Mouse (Mus musculus): Measurements from ENCODE around the gene Mob3a.

The Mob3a gene

GRCm38 (mm10) chr10:80677942-80678436 lies 23.8 kb downstream of the Mob3a start, which contains the start of gene Mknk2:
TSS of gene Mknk2 (minus strand) at chr10:80678112.
- peak; percentile 84 to 85 for DNase-seq (ENCODE audit: low spot score in 2 of 2)

DNA sequence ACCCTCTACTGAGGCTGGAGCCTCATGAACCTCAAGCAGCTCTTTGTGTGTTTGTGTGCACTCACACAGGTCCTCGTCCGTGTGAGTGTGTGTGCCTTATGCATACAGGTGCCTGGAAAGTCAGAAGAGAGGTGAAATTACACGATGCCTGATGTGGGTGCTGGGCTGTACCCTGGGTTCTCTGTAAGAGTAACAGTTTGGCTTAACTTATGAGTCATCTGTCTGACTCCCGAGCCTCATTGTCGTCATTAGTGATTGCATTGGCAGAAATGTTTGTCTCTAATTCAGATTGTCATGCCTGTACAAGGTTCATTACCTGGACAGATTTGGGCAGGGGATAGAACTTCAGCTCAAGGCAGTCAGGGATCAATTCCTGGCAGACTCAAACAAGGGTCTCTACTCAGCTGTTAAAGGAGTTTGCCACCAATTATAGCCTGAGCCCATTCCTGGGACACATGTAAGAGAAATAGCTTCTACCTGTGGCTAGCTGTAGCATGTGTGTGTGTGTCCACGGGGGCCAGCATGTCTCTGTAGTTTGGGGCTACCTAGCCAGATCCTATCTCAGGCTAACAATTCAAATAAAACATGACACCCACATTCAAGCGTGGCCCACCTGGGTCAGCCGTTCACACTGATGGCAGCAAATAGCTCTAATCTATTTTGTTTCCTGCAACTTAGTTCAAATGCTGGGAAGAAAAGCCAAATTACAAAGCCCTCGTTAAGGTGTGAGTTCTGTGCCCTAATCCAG lies 24.5 kb downstream of the Mob3a start:
- no peak for DNase-seq (ENCODE audit: low spot score in 2 of 2)

DNA sequence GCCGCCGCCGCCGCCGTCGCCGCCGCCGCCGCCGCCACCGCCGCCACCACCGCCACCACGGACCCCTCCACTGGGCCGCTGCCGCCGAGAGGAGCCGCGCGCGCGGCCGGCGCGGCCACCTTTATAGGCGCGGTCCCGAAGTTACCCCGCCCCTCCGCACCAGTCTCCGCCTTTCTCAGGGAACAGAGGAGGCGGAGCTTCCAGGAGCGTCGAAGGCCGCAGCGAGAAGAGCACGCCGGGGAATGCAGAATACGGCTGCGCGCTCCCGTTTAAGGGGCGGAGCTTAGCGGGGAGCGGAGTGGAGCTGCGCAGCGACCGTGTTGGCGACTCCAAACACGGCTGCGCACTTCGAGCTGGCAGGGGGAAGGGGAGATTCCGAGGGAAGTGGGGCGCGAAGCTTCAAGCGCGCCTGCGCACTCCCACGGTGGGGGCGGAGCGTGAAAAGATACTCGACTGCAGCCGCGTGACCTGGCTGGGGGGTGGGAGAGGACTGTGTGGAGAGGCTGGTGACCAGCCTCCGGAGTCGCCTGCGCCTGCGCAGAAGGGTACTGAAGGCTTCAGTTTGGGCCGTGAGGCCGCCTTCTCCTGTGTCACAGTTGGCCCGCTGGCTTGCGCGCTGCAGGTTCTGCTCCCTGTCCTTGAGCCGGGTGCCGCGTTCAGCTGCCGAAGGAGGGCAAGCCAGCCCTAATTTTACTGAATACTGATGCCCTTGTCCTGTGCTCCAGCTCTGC lies 25.4 kb downstream of the Mob3a start:
- peak; percentile 99 for DNase-seq (ENCODE audit: low spot score in 2 of 2)

DNA sequence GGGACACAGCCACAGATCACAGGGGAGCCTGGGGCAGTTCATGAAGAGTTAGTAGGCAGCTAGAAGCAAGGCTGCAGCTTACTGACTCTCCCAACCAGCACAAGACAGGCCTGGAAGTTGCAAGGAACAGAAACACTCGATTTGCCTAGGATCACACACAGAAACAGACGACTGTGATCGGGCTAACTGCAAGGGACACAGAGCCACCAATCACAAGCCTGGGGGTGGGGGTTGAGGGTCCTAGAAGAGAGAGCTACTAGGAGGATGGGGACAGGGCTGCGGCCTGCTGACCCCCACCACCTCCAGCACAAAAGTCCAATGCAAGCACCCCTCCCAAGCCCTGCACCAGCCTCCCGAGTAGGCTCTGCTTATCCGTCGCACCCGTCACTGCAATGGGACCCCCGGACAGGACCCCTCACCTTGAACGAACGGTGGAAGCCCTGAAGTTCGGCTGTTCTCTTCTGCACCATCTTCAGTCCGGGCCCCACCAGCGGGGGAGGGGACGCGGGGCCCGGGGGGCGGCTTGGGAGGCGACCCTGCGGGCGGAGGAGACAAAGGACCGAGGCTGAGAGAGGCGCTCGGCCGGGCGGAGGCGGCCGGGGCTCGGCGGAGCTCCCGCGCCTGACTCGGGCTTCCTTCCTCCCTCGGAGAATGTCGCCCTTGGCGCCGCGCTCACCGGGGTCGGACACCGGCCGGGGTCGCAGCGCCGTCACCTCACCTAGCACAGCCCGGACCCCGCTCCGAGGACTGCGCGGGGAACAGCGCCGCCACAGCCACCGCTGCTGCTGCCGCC lies 26.2 kb downstream of the Mob3a start:
- no peak for DNase-seq (ENCODE audit: low spot score in 2 of 2)

GRCm38 (mm10) chr10:80674851-80675404 lies 26.8 kb downstream of the Mob3a start:
- DNase-seq (ENCODE audit: low spot score in 2 of 2): no peak

GRCm38 (mm10) chr10:80674161-80674711 lies 27.5 kb downstream of the Mob3a start:
- DNase-seq (ENCODE audit: low spot score in 2 of 2): no peak

DNA sequence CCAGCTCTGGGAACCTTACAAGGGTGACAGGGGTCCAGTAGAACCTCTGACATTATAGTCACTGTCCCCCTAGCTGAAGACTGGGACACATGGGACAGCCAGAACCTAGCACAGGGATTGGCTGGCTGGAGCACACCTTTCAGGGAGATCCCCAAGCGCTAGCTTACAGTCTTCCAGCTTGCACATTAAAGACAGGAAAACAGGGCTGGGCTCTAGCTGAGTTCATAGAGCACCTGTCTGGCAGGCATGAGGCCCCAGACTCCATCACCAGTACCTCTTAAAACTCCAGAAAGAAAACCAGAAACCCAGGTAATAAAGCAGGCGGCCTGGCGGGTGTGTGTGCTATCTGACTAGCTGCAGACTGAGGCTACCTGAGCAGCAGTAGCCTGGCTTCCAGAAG lies 28.1 kb downstream of the Mob3a start:
- DNase-seq (ENCODE audit: low spot score in 2 of 2): no peak

DNA sequence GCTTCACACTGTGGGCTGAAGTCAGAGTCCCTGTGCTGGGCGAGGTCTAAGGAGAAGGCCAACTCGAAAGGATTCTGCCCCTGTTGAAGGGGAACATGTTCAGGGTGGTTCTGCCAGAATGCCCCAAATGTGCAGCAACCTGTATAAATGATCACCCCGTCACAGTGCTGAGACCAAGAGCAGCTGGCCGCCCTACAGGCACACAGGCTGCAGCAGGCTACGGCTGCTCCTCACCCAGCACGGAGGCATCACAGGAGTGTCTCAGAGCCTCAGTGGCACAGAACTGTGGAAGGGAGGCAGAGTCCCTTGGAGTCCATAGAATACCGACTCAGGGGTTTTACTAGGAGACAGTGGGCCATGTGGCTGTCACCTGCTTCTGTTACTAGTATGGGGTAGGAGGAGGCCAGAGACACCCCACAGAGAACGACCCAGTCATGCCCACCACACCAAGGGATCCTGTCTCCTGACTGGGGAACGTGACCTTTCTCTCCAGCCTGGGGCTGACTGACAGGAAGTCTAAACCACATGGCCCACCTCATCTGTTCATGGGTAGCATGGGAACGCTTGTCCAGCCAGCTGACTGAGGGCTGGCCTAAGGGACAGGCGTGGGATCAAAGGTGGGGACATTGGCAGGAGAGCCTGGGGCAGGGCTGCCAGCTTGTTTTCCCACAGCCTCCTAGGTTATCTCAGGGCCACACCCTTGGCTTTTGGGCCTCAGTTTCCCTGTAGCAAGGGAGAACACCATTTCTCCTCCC lies 29.7 kb downstream of the Mob3a start:
- no peak for DNase-seq (ENCODE audit: low spot score in 2 of 2)

DNA sequence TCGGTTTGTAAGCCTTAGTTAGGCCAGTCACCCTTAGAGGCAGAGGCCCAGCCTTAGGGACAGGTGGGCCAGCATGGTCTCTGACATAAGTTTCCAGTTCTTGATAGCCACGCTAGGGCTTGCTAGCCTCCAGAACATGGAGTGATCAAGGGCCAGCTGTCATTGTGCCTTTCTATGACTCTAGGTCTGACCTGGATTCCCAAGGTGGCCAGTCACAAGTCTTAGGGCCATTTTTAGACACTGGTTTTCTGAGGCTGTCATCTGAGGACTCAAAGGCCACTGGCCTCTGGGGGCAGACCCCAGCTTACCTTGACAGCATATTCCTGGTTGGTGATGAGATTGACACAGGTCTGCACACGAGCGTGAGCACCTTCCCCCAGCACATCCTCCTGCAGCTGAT lies 30.5 kb downstream of the Mob3a start:
- DNase-seq (ENCODE audit: low spot score in 2 of 2): no peak

GRCm38 (mm10) chr10:80670531-80670930 lies 31.2 kb downstream of the Mob3a start:
- DNase-seq (ENCODE audit: low spot score in 2 of 2): no peak

- no peak for DNase-seq (ENCODE audit: low spot score in 2 of 2)
Measured at GRCm38 (mm10) chr10:80669737-80670485, 31.9 kb downstream of the Mob3a start.

DNA sequence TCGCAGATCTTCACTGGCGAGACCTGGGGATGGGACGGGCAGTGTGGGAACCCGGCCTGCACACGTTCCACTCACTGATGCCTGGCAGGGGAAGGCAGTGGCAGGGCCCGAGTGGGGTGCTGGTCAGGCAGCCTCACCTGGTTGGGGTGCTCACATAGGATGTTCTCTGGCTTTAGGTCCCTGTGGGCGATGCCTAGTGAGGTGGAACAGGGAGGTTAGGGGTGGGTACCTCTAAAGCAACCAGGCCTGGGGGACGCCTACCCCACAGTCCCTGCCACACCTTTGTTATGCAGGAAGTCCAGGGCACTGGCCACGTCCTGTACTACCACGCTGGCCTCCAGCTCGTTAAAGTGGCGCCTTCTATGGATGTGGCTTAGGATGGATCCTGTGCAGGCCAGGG lies 32.8 kb downstream of the Mob3a start:
- DNase-seq (ENCODE audit: low spot score in 2 of 2): no peak

DNA sequence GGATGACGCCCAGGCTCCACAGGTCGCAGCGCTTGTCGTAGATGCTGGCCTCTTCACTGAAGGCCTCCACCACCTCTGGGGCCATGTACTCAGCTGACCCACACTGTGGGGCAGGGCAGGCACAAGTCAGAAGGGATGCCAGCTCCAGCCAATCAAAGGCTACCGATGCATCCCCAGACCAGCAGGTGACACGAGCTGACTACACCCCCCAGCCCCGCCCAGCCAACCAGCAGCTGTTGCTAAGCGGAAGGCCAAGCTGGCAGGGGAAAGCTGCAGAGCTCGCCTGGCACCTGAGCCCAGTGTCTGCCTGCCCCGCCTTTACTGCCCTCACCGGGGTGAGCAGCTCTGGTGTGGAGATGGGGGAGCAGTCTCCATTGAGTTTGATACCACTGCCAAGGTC lies 33.2 kb downstream of the Mob3a start:
- DNase-seq (ENCODE audit: low spot score in 2 of 2): no peak

- no peak for DNase-seq (ENCODE audit: low spot score in 2 of 2)
Measured at GRCm38 (mm10) chr10:80666837-80667412, 34.9 kb downstream of the Mob3a start.

- no peak for DNase-seq (ENCODE audit: low spot score in 2 of 2)
Measured at GRCm38 (mm10) chr10:80665981-80666733, 35.6 kb downstream of the Mob3a start.

DNA sequence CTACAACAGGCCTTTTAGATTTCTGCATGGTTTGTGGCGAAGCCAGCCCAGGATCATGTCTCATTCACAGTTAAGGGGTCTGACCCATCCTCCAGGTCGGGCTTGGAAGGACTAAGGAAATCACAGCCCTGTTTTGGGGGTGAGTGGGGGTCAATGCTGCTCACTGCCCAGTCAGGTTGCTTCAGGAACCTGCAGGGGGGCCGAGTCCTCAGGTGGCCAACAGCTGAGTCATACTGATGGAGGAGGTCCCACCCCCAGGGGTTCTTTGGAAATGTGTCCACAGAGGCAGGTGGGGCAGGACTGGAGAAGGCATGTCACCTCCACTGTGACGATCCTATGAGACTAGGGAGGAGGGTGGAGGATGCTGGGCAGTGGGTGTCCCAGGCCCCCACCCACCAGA lies 36.3 kb downstream of the Mob3a start:
- DNase-seq (ENCODE audit: low spot score in 2 of 2): no peak

DNA sequence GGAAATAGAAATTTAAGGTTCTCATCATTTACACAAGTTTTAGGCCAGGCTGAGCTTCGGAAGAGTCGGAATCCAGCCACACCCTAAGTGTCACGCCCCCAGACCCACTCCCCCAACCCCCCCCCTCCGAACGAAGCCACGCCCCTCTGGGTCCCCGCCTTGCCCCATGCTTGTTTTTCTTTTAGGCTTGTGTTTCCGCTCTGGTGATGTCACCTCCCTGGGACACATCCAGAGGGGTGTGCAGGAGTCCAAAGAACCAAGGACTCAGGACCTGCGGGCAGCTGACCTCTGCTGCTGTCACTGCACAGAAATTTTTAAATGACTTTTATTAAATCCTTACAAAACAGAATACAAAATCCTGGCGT lies 36.8 kb downstream of the Mob3a start:
- no peak for DNase-seq (ENCODE audit: low spot score in 2 of 2)

GRCm38 (mm10) chr10:80664197-80665015 lies 37.4 kb downstream of the Mob3a start:
- no peak for DNase-seq (ENCODE audit: low spot score in 2 of 2)
